Mouse (Mus musculus) midbrain, embryonic 15.5 days (tissue): Measurements from ENCODE around the gene Gemin8. TPM values are rescaled to one million over a fixed set of nuclear protein-coding genes. Genes with fewer than 3 reads are reported as not detected.

Experiments used
- ATAC-seq: fragments of 200-750 bp; cut with Nextera tagmentation; replicated peaks from 2 replicates; pipeline ENCODE4 v1.8.0; 2017; ENCODE audit warnings: moderate TSS enrichment
- H3K27ac ChIP-seq: fragments of 300-500 bp; sonication (generic); 2 replicates; pipeline ENCODE4 v1.5.1; 2015; ENCODE audit warnings: mild to moderate bottlenecking, inconsistent platforms
- H3K27me3 ChIP-seq: fragments of 300-500 bp; sonication (generic); replicated peaks from 2 replicates; pipeline ENCODE4 v1.6.1; 2015; ENCODE audit warnings: inconsistent platforms
- H3K36me3 ChIP-seq: fragments of 300-500 bp; sonication (generic); replicated peaks from 2 replicates; pipeline ENCODE4 v1.6.1; 2015; ENCODE audit warnings: inconsistent platforms
- H3K4me1 ChIP-seq: fragments of 300-500 bp; sonication (generic); 2 replicates; pipeline ENCODE4 v1.6.1; 2015; ENCODE audit warnings: inconsistent platforms
- H3K4me2 ChIP-seq: fragments of 300-500 bp; sonication (generic); 2 replicates; pipeline ENCODE4 v1.6.1; 2015; ENCODE audit warnings: inconsistent platforms, mild to moderate bottlenecking, moderate library complexity
- H3K4me3 ChIP-seq: fragments of 300-500 bp; sonication (generic); 2 replicates; pipeline ENCODE4 v1.5.1; 2015; ENCODE audit warnings: mild to moderate bottlenecking, inconsistent platforms
- H3K9ac ChIP-seq: fragments of 300-500 bp; sonication (generic); 2 replicates; pipeline ENCODE4 v1.6.1; 2015; ENCODE audit warnings: mild to moderate bottlenecking, inconsistent platforms
- H3K9me3 ChIP-seq: fragments of 300-500 bp; sonication (generic); 2 replicates; pipeline ENCODE4 v1.6.1; 2016; ENCODE audit warnings: inconsistent platforms
- WGBS: fragments of 180-500 bp; shearing (Covaris S2); methylation state at CpG from one replicate; pipeline ENCODE4 v1.1.7; 2015; ENCODE audit warnings: mixed read lengths; 5-methylcytosine and 5-hydroxymethylcytosine counted together
- polyA plus RNA-seq: library from polyadenylated mRNA; unstranded; fragments of >200 nt; fragmentation: Nextera tagmentation; extraction: Ambion mirVana; gene quantifications from 2 replicates; pipeline ENCODE4 v1.2.1, GENCODE M21; 2015

Gemin8 gene
- polyA plus RNA-seq, 1 experiment from 2014 or later = 7.4 TPM

- 21% methylated on average over 63 of the region's 63 CpGs for WGBS
- H3K4me2 ChIP-seq = peak within 1 kb of the TSS; percentile 76
These were observed 68.7 kb downstream of the Gemin8 start, which contains the start of gene Gpm6b for GRCm38 (mm10) chrX:166238831-166239460. Gpm6b (plus strand) TSS chrX:166238911.

GRCm38 (mm10) chrX:166239520-166239919 is 69.3 kb downstream of the Gemin8 start:
- Histone ChIP-seq H3K9ac (peak overlapping the region; percentile 56), H3K36me3 (no peaks in the 10 kb centered on the region), H3K9me3 (no peaks in the 10 kb centered on the region), H3K27ac (peak overlapping the region; percentile 48; the same call in 1 of the 2 replicates), H3K4me3 (peak overlapping the region; percentile 60), H3K4me2 (peak overlapping the region; percentile 76), H3K27me3 (peaks cover 17% of the 10 kb centered on the region; the same call in 1 of the 2 replicates), H3K4me1 (no peaks in the 10 kb centered on the region)
- ATAC-seq = peak; percentile 46
- 31% methylated on average over 13 of the region's 13 CpGs for WGBS

More at GRCm38 (mm10) chrX:166238831-166239460, 68.7 kb downstream of the Gemin8 start, which contains the start of gene Gpm6b:
- peak within 1 kb of the TSS; percentile 60 for H3K4me3 ChIP-seq
- H3K9me3 ChIP-seq = no peaks in the 10 kb centered on the region
- ATAC-seq = peak; percentile 95
- H3K36me3 ChIP-seq = no peaks in the 10 kb centered on the region
- H3K9ac ChIP-seq = peak within 1 kb of the TSS; percentile 56
- H3K27me3 ChIP-seq = peaks cover 16% of the 10 kb centered on the region; the same call in 1 of the 2 replicates
- peak within 1 kb of the TSS; percentile 48; the same call in 1 of the 2 replicates for H3K27ac ChIP-seq
- no peaks in the 10 kb centered on the region for H3K4me1 ChIP-seq

Other genes with a start within 250 kb of the Gemin8 start
- 240 and 247 TPM in 2 replicates for gene Gpm6b, start 68.5 kb downstream of the Gemin8 start, polyA plus RNA-seq